In the genomic region with DNA sequence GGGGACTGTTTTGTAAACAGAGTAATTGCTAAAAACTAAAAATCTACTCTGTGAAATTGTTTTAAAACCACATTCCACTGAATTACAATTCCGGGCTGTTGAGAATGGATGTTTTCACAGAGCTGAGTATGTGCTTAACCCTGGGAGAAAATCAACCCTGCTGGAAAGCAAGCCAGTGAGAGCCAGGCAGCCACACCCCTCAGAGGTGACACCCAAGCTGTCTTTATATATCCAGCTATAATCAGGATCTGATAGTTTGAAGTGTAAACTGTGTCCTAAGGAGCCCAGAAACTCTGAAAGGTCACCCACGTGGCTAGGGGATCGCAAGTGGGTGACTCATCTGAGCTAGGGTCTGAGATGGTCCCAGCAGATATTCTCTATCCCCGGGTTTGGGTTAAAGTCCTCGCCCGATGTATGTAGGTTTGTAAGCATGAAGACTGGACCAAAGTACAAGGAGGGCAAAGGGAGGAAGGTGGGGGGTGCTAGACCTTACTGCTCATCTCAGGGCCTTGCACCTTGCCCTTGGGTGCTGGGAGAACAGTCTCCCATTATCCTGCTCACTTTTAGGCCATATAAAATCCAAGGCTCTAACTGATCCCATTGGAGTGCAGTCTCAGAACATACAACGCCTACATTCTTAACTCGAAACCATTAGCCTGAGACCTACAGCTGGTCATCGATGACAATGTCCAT, we compare ENCODE assay signal across 24 mouse cellular contexts. TPM values are rescaled to one million over a fixed set of nuclear protein-coding genes. Genes with fewer than 3 reads are reported as not detected.
DNase-seq lines count a peak whose midpoint lies in the region; ATAC-seq and TF ChIP-seq lines count a peak whose summit lies in the region.
"Had no signal": no experiment of that assay in that cellular context is flagged by ENCODE, and none has a peak within 500 bp of the region (broad histone marks: within the 10 kb centered on the region; RNA-seq: fewer than 3 reads in every experiment).

No protein-coding gene starts in this region.

- 65% methylated on average over 9 of the region's 9 CpGs for WGBS in kidney, embryonic 16.5 days

- peaks cover 81% of the 10 kb centered on the region for H3K79me2 ChIP-seq in myocyte (ENCODE audit: control insufficient read depth, insufficient read depth)

- TF ChIP-seq CTCF in gastrocnemius, adult 2 months (IDR thresholded peaks at IDR 0.05): no peak

- peak overlapping the region; percentile 6; the same call in 1 of the 2 replicates for H3K9ac ChIP-seq in kidney, embryonic 16.5 days (replicated peaks; ENCODE audit: low read length)
- H3K9ac ChIP-seq: heart, embryonic 15.5 days; hindbrain, embryonic 15.5 days; liver, postnatal 0 days had no signal

- peak; percentile 56; the same call in 1 of the 2 replicates for ATAC-seq in kidney, embryonic 16.5 days (ENCODE audit: low FRiP score, low TSS enrichment)
- no peak for ATAC-seq in megakaryocyte-erythroid progenitor cell, adult 5-6 weeks (replicated peaks; ENCODE audit: low FRiP score, low TSS enrichment, poor library complexity, severe bottlenecking)
- ATAC-seq: activated CD4-positive, CD25-positive, alpha-beta regulatory T cell, adult 4 months; liver, postnatal 0 days; midbrain, embryonic 16.5 days; Patski had no signal

- 0 out of 2 replicates have a peak overlapping the region, but pooled peaks have one; percentile 1 for H3K27ac ChIP-seq in gastrocnemius, adult 2 months
- peak overlapping the region; percentile 47 for H3K27ac ChIP-seq in kidney, embryonic 16.5 days (ENCODE audit: low read length)
- H3K27ac ChIP-seq: embryonic facial prominence, embryonic 10.5 days; heart, embryonic 15.5 days; hindbrain, embryonic 15.5 days had no signal

- no peak for DNase-seq in gastrocnemius, adult 2 months
- no peak for DNase-seq in gastrocnemius, adult 18-20 months (ENCODE audit: low spot score)
- peak; percentile 66 for DNase-seq in kidney, adult 11 months
- no peak for DNase-seq in left cerebral cortex, postnatal 25 days (ENCODE audit: low spot score in 2 of 2)
- DNase-seq in liver: no peak
- DNase-seq: adrenal gland, postnatal 14 days; cerebellum, adult 18-20 months; gastrocnemius, postnatal 25 days; heart, postnatal 4 days; left cerebral cortex, postnatal 4 days; liver, postnatal 0 days; lung, postnatal 14 days; right cerebral cortex, postnatal 4 days; thymus, adult 18-20 months had no signal

- H3K27me3 ChIP-seq in kidney, embryonic 16.5 days (ENCODE audit: insufficient read depth, low read length): no peaks in the 10 kb centered on the region
- no peaks in the 10 kb centered on the region for H3K27me3 ChIP-seq in myocyte (ENCODE audit: control insufficient read depth, insufficient read depth, insufficient read length)
- H3K27me3 ChIP-seq: heart, embryonic 15.5 days; hindbrain, embryonic 15.5 days; megakaryocyte, embryonic 14.5 days; Patski had no signal

- no peak for TF ChIP-seq POLR2A in myocyte (IDR thresholded peaks at IDR 0.05; ENCODE audit: insufficient read length, low read depth)

- H3K4me1 ChIP-seq in kidney, embryonic 16.5 days (ENCODE audit: insufficient read depth, low read length): peaks cover 55% of the 10 kb centered on the region
- H3K4me1 ChIP-seq: hindbrain, embryonic 15.5 days had no signal

- H3ac ChIP-seq in myocyte (ENCODE audit: control insufficient read depth, insufficient read length): no peak overlapping the region

- no peak overlapping the region for H3K4me2 ChIP-seq in kidney, embryonic 16.5 days (replicated peaks; ENCODE audit: low read depth, low read length)
- peak overlapping the region; percentile 27 for H3K4me2 ChIP-seq in myocyte (ENCODE audit: low read depth)
- H3K4me2 ChIP-seq: heart, embryonic 15.5 days; hindbrain, embryonic 15.5 days had no signal

- intact Hi-C loops in gastrocnemius, adult 2 months (cut with DNase I): no loop called here
- intact Hi-C loops in left cerebral cortex, postnatal 25 days (cut with DNase I): no loop called here

- no peak overlapping the region for H3K4me3 ChIP-seq in gastrocnemius, adult 2 months
- no peak overlapping the region for H3K4me3 ChIP-seq in kidney, embryonic 16.5 days (ENCODE audit: low read length)
- H3K4me3 ChIP-seq in myocyte: no peak overlapping the region
- H3K4me3 ChIP-seq: embryonic facial prominence, embryonic 10.5 days; heart, embryonic 15.5 days; hindbrain, embryonic 15.5 days; megakaryocyte, embryonic 14.5 days had no signal

- H3K9me3 ChIP-seq in kidney, embryonic 16.5 days (ENCODE audit: low read length): no peaks in the 10 kb centered on the region
- H3K9me3 ChIP-seq: embryonic facial prominence, embryonic 10.5 days; heart, embryonic 15.5 days; hindbrain, embryonic 15.5 days; megakaryocyte, embryonic 14.5 days had no signal

- H3K36me3 ChIP-seq in kidney, embryonic 16.5 days (ENCODE audit: insufficient read depth, low read length): no peaks in the 10 kb centered on the region
- no peaks in the 10 kb centered on the region for H3K36me3 ChIP-seq in myocyte (ENCODE audit: control insufficient read depth, insufficient read depth)
- H3K36me3 ChIP-seq: embryonic facial prominence, embryonic 10.5 days; heart, embryonic 15.5 days; hindbrain, embryonic 15.5 days had no signal

TF ChIP-seq in myocyte, 11 proteins besides CTCF, POLR2A, EP300 and RAD21:
- TF ChIP-seq POLR2AphosphoS2 (IDR thresholded peaks at IDR 0.05; ENCODE audit: insufficient read length, low read depth) (no peak), REST (IDR thresholded peaks at IDR 0.05; ENCODE audit: insufficient read depth, insufficient read length) (no peak), TCF3 (IDR thresholded peaks at IDR 0.05; ENCODE audit: insufficient read length, low read depth) (no peak), MAX (IDR thresholded peaks at IDR 0.05; ENCODE audit: low read depth) (no peak), SRF (IDR thresholded peaks at IDR 0.05; ENCODE audit: control insufficient read depth, insufficient read length, low read depth) (no peak), USF1 (IDR thresholded peaks at IDR 0.05; ENCODE audit: low read depth) (no peak), E2F4 (IDR thresholded peaks at IDR 0.05; ENCODE audit: insufficient read depth) (no peak), TCF12 (IDR thresholded peaks at IDR 0.05; ENCODE audit: insufficient read depth, poor library complexity, severe bottlenecking) (no peak), MYOD1 (IDR thresholded peaks at IDR 0.05; ENCODE audit: control insufficient read depth in 1 of 3, insufficient read length in 2 of 3, low read depth in 2 of 3) (no peak), CEBPB (IDR thresholded peaks at IDR 0.05; ENCODE audit: insufficient read depth, poor library complexity, severe bottlenecking) (no peak), MYOG (IDR thresholded peaks at IDR 0.05; ENCODE audit: control insufficient read depth in 1 of 3, insufficient read depth in 1 of 3, insufficient read length in 2 of 3, low read depth in 2 of 3) (no peak)

RNA-seq across cellular contexts. Expression of a gene that starts 20.2 kb away (rescaled TPM):
- total RNA-seq in gastrocnemius, adult 2 months (2021): 1 to 10 TPM; 4.4 to 9.0 TPM
- total RNA-seq in gastrocnemius, adult 18-20 months (2021): 1 to 10 TPM; 3.9 to 7.0 TPM
- 18.5 and 19.9 TPM in 2 replicates for polyA plus RNA-seq in kidney, embryonic 16.5 days (2015; fragmentation: Nextera tagmentation; extraction: Ambion mirVana)
- polyA plus RNA-seq in myocyte (2012; fragmentation: generic; extraction: Trizol): 11.4 TPM
- 1 to 10 TPM; 5.3 to 7.3 TPM for total RNA-seq in left cerebral cortex, postnatal 25 days (2021)
- total RNA-seq in megakaryocyte-erythroid progenitor cell, adult 5-6 weeks (2014; fragmentation: Nextera tagmentation): 9.3 and 9.6 TPM in 2 replicates
- total RNA-seq in megakaryocyte-erythroid progenitor cell, adult 5-6 weeks (2017): 6.7 and 7.1 TPM in 2 replicates
